Mouse (Mus musculus) lung, adult 18-20 months (tissue): ENCODE measurements at regions not wholly inside any gene's neighbourhood (a gene's known extent, or its start where the extent isn't known, plus 50 kb on each side); places are given as distances from the start of the nearest gene placed in this dataset.

Experiments
- DNase-seq, 2 experiments: peaks; one replicate each; pipeline ENCODE4 v3.0.0; 2022; ENCODE audit warnings: mixed read lengths in 2 of 2

DNA sequence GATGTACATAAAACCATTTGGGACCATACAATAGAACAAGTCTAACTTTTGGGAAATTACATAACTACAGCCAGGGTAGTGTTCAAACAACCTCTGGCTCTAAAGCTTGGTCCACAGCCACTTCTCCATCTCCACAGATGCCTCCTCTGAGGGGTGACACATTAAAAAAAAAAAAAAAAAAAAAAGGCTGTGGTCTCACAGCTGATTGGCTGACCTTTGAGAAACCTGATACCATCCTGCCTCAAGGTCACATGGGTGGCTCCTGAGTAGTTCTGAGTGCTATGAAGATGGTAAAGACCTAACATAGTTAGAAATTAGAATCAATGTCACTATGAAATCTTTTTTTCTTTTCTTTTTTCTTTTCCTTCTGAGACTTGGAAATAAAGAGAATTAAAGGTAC, 102.4 kb downstream of the Tmem182 start:
- DNase-seq: no peak

DNA sequence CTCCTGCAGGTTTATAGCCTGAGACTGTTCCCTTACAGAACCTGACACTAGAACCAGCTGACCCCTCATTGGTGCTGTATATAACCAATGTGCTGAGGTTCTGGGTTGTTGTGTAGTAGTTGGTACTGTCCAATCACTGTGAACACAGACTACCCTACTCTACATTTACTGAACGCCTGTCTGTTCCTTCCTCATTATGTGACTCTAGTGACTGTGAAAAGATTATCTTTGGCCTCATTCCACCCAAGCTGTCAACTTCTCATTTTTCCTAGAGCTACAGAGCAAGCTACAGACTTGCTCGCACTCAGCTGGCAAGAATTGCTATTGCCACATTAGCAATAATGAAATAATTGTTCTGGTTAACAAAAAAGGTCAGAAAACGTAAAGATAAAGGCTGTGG, 108.2 kb downstream of the Tmem182 start:
- DNase-seq: no peak

DNA sequence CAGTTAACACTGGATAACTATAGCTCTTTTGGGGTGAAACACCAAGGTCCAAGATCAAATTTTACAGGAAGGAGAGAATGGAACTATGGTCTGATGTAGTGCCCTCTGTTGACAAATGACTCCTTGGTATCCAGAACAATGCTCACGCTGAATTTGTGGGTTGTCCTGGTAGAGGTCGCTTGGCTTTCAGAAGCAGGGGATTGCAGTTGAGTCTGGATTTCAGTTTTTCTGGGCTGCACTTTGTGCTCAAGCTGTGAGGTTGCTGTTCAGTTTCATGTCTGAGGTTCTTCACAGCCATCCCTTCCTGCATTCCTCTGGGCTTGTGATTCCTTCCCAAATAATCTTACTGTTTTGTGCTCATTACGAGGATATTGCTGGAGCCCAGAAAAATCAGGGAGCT, 118.9 kb downstream of the Tmem182 start:
- DNase-seq: no peak

DNA sequence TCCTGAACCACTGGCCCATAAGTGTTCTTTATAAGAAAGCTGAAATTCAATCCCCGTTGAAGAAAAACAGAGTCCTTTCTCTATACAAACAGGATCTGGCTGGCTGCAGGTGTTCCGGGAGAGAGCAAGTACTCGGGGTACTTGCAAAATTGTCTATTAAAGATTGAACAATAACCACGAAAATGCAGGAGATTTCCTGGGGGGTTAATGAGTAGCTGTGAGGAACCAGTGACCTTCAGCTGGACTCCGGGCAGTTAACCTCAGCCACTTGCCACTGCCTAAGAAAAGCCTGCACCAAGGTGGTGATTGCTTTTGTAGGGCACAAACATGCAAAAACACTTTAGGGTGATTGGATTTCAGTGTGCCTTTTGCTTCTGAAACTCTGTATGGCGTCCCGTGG, 119.4 kb downstream of the Tmem182 start:
- DNase-seq: no peak

DNA sequence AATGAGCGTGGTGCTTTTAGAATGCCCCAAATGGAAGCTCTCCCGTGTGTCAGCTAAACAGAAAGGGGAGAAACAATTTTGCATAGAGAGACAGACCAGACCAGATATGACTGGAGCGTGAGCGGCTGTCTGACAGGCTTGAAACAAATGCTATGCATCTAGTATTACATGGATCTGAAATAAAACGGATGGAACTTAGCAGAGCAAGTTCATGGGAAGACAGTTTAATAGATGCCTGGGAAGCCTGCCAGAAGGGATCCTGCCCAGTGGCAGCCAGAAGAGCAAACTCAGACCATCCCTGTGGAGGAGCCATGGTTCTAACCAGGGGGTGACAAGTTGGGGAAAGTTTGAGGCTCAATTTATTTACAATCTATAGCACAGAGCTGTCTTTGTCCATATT, 126.0 kb downstream of the Tmem182 start:
- DNase-seq: no peak

DNA sequence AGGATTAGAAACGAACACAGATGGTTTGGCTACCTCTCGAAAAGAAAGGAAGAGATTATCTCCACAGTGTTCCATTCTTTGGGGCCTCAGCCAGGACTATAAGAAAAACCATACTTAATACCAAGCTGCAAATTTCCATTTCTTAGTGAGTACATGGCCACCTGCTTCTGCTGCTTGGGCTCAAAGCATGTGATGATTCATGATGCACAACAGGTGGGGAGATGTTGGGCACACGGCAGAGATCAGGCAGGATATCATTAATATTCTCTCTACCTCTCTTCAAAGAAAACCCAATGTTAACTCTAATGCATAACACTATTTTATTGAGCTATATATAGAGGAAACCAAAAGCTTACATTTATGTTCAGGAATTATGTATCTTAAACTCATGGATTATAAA, 131.3 kb downstream of the Tmem182 start:
- DNase-seq: no peak

DNA sequence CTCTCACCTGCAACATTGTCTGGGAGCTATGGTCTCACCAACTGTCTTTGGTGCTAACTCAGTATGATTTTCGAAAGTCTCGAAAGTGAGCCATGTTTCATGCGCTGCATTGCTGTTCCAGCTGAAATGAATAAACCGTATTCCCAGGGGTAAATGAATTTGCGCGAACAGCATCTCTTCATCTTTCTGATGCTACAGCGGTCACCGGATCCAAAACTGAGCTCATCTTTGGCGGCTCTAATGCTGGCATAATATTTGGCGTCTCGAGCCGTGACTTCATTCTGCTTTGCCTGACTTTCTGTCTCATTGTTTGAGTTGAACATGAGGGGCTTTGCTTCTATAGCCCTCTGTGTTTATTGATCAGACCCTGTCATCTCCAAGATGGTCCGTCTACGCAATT, 137.3 kb downstream of the Tmem182 start:
- DNase-seq: no peak

DNA sequence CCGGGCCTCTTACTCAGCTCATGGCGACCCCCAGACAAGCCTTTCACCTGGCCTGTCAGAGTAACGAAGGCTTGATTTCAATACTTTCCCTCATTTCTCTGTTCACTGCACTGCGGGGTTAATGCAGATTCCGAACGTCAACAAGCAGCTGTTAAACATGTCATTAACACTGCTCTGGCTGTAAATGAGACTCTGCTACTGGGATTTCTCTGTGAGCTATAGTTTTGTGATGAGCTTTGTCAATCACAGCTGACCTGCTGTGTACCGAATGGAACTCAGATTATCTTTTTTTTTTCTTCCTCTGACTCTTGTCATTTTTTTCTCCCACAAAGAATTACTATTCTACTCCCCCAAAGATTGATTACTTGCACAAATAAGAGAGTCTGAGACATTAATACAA, 137.8 kb downstream of the Tmem182 start:
- no peak for DNase-seq

DNA sequence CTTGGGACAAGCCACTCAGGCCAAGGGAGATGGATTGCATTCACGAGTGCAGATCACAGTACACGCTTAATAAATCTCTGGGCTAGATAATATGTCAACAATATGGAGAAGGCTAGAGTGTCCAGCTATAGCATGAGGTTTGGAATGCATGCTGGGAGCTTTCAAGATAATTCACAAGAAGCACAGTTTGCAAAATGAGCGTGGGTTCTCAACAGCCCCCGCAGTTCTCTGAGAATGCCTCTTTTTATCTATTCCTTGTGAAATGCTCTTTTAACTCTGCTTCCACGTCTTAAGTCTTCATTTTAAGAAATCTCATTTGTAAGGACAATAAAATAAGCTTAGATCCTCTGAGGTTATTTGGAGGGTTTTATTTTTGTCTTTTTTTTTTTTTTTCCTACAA, 145.2 kb downstream of the Tmem182 start:
- DNase-seq: no peak

DNA sequence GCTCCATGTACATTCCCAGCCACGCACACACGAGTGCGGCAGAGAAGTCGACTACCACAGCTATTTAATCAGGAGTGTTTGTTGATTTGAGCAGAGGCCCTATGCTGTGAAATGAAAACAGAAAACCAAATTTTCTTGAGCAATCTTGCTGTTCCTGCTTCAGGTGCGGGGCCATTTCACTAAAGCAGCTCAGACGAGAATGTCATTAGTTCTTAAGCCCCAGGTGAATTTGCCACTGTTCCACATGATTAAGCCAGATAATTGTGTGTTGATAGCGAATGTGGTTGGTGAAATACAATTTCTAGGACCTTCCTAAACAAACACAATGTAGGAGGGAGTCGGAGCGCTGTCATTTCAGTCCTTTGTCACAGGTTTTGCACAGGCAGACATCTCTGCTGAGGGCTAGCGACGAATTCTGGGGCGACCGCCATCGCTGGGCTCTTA, 149.3 kb downstream of the Tmem182 start:
- no peak for DNase-seq

DNA sequence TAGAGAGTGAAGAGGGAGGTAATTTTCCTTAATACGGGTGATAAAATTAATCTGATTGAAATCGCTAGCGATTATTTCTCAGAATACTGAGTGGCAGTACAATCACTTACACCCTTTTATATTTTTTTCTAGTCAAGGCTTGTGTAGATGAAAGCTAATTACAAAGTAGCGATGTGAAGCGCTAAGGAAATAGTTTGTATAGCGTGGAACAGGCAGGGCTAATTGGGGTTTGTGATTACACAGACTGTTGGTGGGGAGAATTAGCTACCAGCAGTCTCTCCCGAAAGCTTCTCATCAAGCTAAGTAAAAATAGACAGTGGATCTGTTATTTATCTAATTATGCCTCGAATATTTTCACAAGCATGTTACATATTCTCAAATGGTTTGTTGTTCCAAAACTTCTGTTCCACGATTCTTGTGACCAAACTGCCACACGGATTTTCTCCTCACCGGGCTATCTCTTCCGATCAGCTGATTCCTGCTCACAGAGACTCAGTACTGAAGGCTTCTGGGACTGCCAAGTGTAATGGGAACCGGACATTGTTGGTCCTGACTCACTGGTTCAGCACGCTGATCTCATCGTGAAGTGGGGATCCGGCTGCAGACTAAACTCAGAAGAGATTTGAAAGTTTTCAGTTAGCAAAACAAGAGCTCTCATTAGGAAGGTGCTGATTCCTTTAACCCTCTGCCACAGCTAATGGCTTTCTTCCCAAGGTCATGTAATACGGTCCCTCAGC, 162.5 kb downstream of the Tmem182 start:
- no peak for DNase-seq

DNA sequence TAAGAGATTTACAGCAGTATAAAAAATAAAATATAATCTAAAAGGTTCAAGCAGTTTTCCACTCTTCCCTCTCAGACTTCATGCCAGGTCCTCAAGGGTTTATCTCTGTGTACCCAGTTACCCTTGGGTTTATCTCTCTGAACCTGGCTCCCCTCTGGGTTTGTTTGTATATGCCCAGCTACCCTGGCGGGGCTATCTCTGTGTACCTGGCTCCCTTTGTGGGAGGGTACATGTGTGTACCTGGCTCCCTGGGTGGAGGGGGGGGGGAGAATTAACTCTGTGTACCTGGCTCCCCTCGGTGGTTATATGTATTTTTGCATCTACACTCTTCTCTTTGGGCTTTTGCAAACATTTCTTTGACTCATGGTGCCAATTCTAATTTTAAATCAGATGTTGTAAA, 178.4 kb downstream of the Tmem182 start:
- DNase-seq: no peak

DNA sequence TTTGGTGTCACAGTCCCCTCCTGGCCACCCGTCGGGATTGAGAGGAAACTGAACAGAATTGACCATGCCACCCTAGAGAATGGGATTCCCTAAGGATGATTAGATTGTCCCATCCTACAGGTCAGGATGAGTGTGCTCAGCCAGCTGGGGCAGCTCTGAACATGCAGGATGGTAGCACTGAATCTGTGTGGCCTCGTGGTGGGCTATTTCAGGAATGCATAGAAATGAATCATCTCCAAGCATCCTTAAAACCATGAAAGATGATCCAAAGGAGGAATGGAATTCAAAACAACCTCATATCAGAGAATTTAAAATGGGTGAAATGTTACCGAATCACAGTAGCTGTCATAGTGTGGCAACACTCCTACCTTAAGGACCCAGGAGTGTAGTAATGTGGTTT, 187.9 kb downstream of the Tmem182 start:
- no peak for DNase-seq

DNA sequence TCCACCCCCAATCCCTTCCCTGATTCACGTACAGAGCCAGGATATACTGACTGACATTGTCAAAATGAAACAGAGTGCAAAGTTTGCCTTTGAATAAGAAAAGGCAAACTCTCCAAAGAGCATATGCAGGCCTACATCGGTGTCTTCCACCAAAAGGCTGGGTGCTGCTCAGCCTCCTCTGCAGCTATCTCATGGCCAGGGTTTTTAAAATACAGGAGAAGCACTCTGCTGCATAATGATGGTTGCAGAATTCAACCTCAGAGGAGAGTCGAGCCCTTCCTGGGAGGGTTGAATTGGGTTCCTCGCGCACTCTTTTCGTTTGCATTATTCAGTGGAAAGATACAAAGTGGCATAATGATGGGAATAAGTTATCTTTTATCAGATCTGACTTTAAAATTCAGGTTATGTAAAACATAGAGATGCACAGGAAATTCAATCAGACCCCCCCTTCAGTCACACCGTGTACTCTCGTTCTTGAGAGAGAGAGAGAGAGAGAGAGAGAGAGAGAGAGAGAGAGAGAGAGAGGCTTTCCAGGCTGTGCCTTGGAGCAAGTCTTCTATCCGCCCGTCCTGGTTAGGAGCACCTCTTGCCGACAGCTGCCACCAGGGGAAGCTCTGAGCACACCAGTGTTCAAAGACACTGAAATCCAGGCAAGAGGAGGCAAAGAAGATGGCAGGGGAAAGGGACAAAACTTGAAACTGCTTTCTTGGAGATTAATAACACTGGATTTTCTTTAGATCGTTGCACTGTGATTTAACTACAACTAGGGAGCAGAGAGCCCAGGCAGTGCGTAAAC, 196.0 kb downstream of the Tmem182 start:
- no peak for DNase-seq

DNA sequence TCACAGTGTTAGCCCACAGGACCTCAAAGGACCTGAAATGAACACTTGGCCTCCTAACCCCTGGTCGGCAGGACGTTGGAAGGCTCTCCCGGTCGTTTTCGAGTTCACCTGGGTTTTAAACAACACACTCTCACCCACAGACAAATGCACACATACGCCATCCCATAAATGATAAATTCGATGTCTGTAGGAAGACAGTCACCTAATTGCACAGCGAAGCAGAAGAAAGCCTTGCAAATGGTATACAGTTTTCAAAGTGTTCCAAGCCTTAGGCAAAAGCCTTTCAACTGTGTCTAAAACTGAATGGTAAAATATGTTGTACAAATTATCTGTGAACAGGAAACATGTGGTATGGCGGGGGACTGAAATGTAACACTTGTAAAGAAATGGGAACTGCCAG, 196.6 kb downstream of the Tmem182 start:
- no peak for DNase-seq

DNA sequence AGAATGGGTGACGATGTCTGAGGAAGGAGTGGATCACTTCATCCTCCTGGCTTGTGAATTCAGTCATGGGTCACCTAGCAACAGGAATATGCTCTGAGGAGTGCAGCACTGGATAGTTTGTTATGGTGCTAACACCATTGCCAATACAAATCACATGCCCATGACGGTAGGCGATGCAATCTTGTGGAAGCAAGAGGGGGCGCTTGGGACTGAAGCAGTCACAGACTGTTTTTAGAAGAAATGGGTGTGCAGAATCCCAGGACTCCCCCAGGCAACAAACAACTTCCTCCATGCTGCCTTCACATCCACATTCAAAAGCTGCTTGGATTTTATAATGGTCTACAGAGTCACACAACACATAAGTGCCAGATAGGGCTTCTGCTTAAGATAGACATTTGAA, 221.5 kb downstream of the Tmem182 start:
- DNase-seq: no peak

DNA sequence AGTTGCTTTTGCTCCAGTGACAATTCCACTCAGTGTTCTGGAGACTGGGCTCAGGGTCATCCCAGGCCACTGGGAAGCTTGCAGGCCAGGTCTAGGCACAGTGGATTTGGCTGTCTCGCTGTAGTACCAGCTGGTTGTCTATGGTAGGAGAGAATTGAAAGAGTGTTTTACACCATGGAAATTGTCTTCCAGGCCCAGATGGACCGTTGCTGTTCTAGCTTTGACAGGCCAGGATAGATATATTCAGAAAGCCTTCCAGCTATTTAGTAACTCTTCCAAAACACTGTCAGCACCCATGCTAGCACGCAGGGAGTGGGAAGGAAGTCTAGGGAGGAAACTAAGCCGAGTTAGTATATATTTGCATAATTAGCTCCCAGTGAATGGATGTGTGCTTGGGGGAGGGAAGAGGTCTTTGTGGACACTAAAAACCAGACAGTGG, 222.2 kb downstream of the Tmem182 start:
- DNase-seq: no peak

DNA sequence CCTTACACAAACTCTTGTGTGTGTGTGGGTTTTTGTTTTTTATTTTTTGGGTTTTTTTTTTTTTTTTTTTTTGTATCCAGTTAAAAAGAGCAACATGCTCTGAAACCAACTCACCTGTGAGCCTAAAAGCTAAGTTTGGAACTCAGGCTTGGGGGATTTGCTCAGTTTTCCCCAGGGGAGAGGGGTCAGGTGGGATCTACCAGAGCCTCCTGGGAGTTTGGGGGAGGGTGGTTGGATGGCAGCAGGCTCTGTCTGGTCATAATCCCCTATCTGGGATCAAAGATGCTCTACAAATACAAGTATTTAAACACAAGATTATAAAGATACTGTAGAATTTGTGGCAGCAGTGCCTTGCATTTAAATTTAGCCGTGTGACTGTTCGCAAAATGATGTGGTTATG, 222.6 kb downstream of the Tmem182 start:
- DNase-seq: no peak

DNA sequence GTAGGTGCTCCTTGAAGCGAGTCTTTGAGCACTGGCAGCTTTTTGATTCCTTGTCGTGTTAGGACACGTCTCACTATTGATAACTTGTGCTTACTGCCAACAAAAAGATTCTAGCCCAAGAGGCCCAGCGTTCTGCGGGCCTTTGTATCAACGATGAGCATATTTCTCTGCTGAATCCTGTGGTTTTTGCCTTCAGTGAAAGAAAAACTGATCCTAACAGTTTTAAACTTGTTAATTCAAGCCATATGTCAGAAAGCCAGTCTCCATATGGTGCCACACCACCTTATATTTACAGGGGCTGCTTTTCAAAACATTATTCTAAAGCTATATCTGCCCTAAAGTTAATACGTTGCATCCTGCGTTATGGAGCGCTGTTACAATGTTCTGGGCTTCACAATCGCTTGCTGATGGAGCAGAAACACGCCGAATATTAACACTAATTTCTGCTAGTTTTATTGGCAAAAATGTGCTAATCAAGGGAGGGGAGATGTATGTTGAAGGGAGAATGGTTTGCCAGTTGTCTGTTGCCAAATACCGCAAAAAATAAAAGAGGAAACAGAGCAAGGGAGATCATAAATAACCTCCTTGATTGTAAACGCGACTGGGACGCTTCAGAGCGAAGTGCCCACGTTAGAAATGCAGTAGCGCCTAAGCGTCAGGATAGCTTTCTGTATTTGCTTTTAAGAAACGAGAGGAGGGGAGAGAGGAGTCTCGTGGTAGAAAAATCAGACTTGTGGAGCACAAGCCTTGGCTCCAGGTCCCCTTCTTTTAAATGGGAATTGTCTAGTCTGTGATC, 229.9 kb downstream of the Tmem182 start:
- no peak for DNase-seq

DNA sequence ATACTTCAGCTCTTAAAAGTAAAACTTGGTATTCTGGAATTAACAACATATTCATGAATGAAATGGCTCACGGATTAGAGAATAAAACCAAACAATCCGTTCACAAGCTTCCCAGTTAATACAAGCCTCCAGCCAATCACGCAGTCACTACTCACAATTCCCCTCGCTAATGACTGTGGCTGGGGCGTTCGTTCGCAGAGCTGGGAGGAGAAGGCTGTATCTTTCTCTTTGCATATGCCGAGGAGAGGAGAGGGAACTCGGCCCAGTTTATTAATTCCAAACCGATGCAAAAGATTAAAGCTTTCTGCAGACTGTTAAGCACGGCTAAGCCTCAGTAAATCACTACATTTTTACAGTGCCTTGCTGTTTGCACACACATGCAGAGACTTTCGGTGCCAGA, 231.5 kb downstream of the Tmem182 start:
- DNase-seq: no peak

DNA sequence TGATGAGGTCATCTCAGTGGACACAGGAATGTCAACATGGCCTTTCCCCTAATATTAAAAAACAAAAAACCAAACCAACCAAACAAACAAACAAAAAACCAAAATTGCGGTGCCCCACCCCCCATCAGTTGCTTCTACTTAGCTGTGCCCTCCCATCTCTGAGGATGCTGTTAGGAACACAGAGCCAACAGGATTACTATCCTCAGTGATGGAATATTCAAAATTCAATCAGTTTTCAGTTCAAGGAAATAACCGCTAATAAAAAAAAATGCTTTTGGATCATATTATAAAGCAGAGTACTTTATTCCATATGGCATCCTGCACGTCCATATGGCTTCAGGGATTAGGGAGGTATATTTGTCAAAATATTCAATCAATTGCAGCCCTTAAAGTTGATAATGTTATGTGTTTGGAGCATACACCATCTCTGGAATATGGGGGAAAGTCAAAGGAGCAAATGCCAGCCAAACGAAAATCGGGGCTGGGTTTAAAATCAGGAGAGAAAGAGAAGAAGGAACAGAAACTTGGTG, 249.1 kb downstream of the Tmem182 start:
- no peak for DNase-seq

DNA sequence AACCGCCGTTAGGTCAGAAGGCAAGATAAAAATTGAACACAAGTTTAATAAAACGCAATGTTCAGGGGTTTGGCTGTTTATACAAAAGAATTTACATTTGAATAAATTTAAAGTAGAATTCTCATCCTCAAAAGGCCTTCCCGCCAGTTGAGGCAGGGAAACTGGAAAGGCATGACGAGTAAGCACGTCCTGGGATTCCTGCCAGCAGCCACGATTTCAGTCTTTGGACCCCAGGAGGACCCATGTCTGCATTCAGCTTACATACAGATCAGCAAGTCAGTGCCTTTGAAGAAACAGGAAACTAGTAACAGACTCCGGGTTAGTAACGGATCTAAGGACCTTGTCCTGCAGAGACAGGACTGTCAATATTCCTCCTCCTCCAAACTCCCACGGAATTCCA, 250.4 kb downstream of the Tmem182 start:
- no peak for DNase-seq

DNA sequence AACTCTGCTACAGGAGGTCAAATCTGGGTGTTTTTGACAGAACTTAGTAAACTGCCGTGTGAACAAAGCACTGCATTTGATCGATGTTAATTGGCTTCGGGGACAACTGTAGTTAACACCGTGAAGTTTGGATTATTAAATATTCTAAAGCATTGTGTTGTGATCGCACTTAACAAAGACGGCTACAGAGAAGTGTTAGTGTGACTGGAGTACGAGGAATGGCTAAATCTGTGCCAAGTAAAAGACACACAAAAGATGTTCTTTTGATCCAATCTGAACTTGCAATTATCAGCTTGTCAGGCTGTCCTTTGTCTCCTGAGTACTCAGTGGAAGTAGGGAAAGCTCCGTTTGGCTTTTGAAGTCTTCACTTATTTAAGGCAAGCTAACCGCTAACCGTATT, 259.7 kb downstream of the Tmem182 start:
- no peak for DNase-seq
